Mouse (Mus musculus) heart, postnatal 14 days (tissue): Measurements from ENCODE around the gene Sestd1. TPM values are rescaled to one million over a fixed set of nuclear protein-coding genes. Genes with fewer than 3 reads are reported as not detected.
A peak's percentile ranks its signal among the peaks of the same experiment; 100 is the strongest.

Source experiments
- DNase-seq, 2 experiments: peaks; one replicate each; pipeline ENCODE4 v3.0.0; 2021 to 2022
- intact Hi-C: fragments of 180-260 bp; cut with DNase I; formaldehyde crosslinking; loops from one replicate; pipeline ENCODE4 v1.15.1; 2025
- total RNA-seq, 2 experiments: library from RNA; stranded (reverse); gene quantifications; 2 replicates each; pipeline ENCODE4 v1.2.3; 2021

Gene Sestd1
- total RNA-seq, 2 experiments from 2014 or later: 23.5 to 25.0 TPM

DNA sequence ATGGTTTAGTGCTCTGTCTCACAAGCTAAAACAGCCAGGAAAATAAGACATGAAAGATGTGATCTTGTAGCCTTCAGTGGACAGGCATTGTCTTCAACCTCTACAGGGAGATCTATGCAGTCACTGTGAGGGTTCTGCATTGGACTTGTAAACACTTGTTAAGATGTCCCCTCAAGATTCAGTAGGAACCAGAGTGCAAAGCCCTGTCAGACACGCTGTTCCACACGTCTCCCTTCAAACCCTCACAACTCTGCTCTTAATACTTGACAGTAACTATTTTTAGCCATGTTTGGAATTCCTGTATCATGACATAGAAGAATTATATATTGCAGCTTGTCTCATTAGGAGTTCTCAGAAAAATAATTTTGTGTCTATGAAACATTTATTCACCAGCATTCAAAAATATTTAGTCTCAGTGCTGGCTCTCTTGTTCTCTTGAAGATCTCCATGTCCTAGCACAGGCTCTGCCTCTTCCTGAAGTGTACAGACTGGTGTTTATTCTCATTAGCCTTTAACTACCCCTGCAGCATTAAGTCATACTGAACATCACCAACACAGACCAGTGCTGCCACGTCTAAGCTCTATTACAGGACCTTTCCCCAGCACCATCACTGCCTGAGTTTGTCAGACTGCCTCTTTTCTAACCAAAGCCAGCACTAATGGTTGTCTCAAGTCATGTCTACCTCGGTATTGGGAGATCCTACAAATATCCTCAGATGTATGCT is 98.0 kb downstream of the Sestd1 start:
- intact Hi-C loops: no loop called here
- DNase-seq: no peak

DNA sequence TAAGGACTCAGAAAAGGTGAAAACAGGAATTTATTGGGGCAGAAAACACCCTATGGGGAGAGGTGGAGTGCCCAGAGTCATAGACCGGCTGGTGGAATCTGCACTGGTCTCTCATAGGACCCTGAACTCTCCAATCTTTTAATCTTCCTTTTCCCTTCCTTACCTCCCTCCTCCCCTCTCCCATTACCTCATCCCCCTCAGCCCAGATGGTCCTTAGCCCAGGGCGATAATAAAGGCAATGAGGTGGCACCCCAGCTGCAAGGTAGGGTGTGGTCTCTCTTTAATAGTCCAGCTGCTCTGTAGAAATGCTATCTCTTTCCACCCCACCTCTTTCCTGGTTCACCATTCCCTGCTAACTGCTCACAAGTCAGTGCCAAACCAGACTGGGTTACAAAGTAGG is 102.9 kb downstream of the Sestd1 start:
- intact Hi-C loops: no loop called here

DNA sequence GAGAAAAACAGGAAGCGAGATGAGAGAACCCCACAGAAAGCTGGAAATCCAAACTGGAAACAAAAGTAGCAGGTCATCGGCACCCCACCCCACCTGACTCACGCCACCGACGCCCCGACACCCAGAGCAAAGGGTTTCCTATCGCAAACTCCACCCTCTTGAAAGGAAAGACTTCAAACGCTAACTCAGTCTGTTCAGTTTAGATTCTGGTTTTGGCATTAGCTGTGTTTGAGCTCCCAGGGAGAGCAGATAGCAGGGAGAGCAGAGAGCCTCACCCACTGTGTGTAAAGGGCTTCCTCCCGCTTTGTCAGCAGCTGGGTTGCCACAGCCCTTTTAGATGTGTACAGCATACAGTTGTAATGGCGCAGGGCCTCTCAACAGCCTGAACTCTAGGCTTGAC is 104.0 kb downstream of the Sestd1 start:
- intact Hi-C loops: no loop called here
- no peak for DNase-seq

More for the DNA sequence above, 102.9 kb downstream of the Sestd1 start:
- no peak for DNase-seq

DNA sequence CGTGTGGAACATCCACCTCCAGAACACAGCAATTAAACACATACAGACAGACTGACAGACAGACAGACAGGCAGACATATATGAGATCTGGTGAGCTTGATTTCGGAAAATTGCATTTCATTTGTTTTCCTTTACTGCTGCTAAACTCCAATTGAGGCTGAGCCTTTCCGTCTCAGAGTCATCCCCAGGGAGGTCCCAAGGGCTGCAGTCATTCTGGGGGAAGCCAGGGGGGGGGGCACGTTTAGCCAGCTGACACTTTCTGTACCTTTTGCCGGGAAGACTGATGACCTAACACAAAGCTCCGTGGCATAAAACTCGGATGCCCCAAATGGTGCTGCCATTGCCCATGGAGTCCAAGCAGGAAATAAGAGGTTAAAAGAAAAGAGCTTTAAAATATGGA is 105.0 kb downstream of the Sestd1 start:
- DNase-seq: no peak
- intact Hi-C loops: no loop called here

DNA sequence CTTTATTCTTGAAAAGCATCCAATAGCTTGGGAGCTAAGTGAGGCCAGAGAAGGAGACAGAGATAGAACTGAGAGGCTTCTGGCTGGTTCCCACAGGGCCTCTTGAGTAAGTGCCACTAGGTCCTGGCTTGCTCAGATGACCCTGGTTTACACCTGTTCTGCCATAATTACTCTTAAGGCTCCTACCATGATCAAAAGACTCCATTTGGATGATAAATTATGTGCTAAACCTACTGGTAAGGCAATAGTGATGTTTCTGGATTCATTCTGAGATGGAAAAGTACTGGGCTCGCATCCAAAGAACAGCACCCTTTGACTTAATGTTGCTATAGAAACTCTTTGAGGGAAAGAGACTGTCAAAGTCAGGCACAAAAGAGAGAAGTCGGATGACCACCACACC is 106.1 kb downstream of the Sestd1 start:
- intact Hi-C loops: loop anchor here (5.0 kb wide), 1 partner anchor 47 kb away; no protein-coding TSS in a partner anchor
- DNase-seq: peak; percentile 17 to 35

DNA sequence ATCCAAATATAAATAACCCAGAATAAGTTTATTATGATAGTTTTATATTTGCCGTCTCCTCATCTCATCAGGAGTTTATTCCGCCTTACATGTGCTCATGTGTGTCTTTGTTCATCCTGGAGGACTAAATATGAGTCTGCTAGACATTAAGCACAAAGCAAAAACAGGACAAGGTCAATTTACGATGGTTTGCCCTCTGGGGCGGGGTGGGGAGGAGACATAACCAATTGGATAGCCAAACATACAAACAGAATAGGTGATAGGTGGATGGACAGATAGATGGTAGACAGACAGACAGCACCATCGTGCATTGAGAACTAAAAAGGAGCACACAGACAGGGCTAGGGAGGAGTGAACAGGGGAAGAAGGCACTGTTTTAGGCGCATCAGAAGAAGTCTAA is 106.6 kb downstream of the Sestd1 start:
- no peak for DNase-seq
- intact Hi-C loops: loop anchor here (5.0 kb wide), 1 partner anchor 47 kb away; no protein-coding TSS in a partner anchor

DNA sequence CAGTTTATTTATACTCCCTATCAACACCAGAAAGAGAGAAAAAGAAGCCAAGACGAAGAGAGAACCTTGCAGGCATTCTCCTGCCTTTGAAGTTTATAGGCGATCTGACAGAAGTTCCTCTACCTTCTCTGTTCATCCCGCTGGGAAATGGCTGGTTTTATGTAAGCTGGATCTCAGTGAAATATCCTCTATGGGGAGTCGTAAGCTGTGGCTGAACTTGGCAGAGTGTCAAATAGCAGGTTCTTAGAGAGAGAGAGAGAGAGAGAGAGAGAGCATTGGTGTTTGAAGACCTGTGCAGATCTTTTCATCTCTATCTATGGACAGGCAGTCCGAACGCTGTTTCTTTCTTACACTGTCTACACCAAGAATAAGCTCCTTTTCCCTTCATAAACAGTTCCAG is 107.0 kb downstream of the Sestd1 start:
- intact Hi-C loops: loop anchor here (5.0 kb wide), 1 partner anchor 46 kb away; no protein-coding TSS in a partner anchor
- DNase-seq: no peak

DNA sequence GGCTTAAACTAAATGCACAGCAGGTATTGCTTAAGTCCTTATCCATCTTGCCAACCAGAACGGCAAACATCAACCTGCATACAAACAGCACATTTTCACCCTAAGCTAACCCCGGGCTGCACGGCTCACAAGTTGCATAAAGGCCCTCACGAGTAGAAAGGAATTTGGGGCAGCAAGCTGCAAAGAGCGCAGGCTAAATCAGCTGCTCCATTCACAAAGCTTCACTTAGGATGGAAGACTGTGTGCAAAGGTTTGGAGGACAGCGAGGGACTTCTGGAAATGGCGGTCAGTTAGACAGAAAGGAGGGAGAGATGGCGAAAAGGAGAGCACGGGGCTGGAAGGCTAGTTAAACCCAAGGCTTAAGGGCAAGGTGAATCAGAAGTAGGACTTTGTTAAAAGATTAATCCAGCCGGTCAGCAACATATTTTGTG is 108.1 kb downstream of the Sestd1 start:
- intact Hi-C loops: loop anchor here (5.0 kb wide), 1 partner anchor 45 kb away; no protein-coding TSS in a partner anchor
- DNase-seq: no peak

DNA sequence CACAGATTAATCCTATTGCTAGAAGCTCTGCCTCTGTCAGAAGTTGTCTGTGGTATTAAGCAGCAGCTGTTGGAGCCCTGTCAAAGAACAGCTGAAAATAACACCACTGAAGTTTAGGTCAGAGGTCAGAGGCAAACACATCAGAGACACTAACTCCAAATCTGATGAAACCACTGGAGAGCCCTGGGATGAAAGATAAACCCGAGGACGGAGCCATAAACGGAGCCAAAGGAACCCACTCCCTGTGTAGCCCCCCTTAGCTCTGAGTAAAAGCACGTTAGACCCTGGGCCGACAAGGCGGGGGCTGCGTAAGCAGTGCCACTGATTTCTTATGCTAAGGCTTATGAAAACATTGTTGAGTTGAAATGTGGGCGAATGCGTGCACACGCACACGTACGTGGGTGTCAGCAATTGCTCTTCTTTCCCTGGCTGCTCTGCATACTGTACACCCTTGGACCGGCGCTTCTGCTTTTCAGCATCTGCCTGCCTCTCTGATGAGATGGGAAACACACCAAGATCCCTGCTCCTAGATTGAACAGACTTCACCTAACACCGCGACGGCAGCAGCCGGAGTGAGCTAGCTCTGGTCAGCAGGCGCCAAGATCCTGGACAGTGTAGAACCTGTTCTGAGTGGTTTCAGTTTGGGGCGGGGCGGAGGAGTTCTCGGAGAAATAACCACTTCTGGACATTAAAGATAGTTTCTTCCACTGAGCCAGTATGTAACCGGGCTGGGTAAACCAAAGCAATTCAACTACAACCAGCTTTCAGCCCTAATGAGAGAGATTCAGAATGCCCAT is 108.8 kb downstream of the Sestd1 start:
- intact Hi-C loops: loop anchor here (5.0 kb wide), 1 partner anchor 44 kb away; no protein-coding TSS in a partner anchor
- DNase-seq: peak; percentile 28 to 49

DNA sequence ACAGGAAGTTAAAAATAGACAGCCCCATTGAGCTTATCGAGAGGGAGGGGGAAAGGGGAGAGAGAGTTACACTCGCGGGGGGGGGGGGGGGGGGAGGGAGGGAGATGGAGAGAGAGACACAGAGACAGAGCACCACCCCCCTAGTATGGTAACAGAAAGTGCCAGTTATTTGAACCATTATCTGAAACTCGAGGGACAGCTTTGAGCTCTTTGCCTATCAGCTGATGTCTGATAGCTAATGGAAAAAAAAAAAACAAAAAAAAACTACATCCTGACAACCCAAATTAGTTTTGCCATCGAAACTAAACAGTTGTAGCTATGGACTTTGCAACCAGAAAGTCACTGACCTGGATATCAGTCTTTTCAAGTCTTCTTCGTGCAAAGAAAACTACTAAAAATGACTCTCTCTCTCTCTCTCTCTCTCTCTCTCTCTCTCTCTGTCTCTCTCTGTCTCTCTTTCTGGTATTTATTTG is 109.7 kb downstream of the Sestd1 start, which contains the start of gene Ccdc141:
Ccdc141 (minus strand) TSS at position 4 of the 473 bp plus-strand sequence.
- intact Hi-C loops: loop anchor here (5.0 kb wide), 1 partner anchor 43 kb away; no protein-coding TSS in a partner anchor
- DNase-seq: no peak

DNA sequence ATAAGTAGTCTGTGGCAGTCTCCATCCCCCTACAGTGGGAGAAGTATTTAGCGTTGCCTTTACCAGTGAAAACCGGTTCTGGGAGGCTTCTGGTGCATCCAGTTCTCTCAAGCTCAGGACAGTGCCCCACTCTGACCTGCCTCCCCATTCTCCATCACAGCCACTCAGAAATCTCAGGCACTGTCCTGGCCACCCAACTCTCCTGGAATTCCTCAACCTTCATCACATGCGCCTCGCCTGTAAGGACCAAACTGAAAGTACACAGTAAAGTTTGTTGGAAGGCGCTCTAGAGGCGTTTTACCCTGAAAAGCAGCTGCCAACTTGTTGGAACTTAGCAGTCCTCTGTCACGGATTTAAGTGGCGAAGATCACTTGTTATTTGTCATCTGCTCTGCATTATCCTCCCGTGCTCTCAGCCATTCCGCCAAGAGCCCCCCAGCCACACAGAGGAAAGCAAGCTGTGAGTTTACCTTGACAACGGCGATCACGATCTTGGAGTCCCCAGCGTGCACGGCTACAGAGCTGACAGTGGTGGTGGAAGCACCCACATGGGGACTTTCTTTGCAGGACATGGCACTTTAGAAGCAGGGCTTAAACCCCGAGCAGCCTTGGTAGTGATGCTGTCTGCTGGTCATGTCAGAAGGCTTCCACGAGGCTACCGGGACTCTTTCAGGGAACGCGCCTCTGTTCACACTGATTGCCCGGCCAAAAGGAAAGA is 110.3 kb downstream of the Sestd1 start:
- intact Hi-C loops: loop anchor here (5.0 kb wide), 1 partner anchor 43 kb away; no protein-coding TSS in a partner anchor
- peak; percentile 54 to 65 for DNase-seq

DNA sequence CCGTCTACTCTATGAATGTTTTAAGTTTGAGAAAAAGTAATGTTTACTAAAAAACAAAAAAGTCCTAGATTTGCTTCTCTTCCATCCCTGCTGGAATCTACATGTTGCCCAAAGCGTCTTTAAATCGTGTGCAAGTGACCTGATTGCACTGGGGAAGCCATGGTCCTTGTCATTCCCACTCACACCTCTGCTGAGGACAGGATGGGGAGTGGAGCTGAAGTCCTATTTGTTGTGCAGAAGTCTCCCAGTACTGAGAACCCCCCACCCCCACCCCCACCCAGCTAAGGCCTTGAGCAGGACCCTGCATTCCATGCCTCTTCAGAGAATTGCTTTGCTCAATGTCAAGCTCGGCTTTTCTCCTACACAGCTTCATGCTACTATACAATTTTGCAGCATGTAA is 111.2 kb downstream of the Sestd1 start:
- intact Hi-C loops: no loop called here
- no peak for DNase-seq

DNA sequence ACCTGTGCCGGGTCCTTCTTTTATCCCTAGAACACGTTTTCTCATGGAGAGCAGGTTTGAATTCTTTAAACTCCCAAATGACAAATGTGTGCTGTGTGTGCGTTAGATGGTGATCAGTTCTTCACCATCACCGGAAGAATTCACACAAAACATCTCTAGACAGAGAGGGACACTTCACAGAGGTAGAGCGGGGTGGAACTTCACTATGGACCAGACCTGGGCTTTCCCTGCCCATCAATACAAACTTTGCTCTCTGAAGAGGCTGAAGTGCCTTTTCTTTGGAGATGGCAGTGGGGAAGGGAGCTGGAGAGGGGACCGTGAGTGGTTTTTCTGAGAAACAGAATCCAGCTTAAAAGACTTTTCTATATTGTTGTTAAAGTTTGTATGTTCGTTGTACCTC is 111.6 kb downstream of the Sestd1 start:
- intact Hi-C loops: no loop called here
- no peak for DNase-seq

DNA sequence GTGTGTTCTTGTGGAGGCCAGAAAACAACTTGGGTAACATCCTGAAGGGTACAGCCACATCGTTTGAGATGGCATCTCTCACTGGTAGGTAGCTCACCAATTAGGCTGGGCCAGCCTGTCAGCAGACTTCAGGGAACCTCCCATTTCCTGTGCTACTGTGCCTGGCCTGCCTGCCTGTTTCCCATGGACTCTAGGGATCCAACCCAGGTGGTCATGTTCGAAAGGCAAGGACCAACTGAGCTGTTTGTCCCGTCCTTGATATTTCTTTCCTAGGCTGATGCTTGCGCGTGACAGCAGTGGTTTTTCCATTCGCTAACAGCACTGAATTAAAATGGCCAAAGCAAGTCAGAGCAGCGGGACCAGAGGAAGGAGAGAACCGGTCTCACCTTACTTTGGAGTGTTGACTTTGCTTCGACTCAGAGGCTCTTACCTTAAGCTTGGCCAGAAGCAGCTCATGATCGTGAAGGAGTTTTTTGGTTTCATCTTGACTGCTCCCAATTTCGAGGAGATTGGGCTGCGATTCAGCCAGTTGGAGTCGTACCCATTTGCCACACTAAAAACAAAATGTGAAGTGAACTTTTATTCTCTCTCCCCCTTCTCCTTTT is 112.2 kb downstream of the Sestd1 start:
- intact Hi-C loops: no loop called here
- DNase-seq: no peak

DNA sequence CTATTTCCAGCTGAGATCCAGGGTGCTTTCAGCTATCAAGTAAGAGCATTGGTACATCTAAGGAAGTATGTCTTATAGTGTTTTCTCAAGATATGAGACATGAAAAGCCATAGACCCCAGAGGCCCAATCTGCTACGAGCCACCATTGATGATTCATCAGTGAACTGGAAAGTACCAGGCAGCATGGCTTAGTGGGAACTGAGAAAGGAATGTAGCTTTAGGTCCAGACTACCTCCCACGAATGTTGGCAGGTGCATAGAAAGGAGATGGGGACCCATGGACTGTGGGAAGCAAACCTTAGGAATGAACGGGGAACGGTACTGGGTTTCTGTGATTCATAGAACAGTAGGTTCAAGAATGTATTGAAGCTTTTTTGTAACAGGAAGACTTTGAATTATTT is 114.0 kb downstream of the Sestd1 start:
- DNase-seq: no peak
- intact Hi-C loops: no loop called here

DNA sequence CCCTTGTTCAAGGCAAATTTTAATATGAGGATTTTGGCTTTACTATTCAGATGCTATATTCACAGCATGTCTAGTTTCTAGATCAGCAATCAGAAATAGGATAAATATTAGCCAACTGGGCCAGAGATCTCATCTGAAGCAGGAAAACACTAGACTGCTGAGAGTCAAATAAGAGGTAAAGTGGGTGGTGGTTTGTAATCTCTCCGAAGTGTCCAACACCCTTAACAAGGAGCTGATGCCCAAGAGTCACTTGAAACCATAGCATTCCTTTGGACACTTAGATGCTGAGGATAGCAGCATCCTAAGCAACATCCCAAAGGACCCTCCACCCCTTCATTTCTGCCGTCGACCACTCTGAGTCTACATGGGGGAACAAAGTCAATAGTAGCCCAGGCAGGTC is 115.7 kb downstream of the Sestd1 start:
- intact Hi-C loops: no loop called here
- DNase-seq: no peak

DNA sequence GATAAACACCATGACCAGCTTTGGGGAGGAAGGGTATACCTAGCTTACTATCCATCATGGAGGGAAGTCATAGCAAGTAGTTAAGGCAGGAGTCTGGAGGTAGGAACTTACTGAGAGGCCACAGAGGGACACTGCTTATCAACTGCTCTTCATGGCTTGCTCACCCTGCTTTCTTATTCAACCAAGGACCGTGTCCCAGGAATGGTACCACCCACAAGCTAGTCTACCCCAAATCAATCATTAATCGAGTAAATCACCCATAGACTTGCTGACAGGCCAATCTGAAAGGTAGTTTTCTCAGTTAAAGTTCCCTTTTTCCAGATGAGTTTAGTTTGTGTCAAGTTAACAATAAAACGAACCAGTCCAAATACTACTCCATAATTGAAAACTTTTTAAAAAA is 117.0 kb downstream of the Sestd1 start:
- DNase-seq: no peak
- intact Hi-C loops: no loop called here

DNA sequence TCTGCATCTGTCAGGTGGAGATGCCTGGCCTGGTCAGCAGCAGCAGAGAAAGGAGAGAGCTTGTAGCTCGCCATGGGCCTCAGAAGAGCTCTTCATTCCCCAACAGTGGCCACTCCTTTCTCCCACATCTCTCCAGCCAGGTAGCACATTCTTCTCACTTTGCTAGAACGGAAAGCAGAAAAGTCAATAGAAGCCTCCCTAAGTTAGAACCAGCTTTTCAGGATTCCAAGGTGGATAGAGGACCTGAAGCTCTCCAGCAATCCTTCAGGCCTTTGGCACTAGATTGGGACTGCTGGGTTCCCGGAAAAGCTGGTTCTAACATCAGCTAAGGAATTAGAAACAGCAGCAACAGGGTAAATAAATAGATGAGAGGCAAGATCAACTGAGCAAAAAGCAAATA is 118.3 kb downstream of the Sestd1 start:
- no peak for DNase-seq
- intact Hi-C loops: no loop called here

DNA sequence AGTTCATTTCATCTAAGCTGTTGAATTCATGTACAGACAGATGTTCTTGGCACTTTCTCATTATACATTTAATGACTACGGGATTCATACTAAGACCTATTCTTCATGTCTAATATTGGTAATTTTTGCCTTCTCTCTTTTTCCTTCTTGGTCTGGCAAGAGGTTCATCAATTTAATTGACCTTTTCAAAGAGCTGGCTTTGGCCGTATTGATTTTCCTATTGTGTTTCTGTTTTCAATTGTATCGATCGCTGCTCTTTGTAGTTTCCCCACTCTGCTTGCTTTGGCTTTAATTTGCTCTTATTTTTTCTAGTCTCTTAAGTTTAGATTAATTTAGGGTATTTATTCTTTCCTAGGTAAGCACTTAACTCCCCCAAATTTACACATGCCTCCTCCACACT is 122.8 kb downstream of the Sestd1 start:
- no peak for DNase-seq
- intact Hi-C loops: no loop called here

DNA sequence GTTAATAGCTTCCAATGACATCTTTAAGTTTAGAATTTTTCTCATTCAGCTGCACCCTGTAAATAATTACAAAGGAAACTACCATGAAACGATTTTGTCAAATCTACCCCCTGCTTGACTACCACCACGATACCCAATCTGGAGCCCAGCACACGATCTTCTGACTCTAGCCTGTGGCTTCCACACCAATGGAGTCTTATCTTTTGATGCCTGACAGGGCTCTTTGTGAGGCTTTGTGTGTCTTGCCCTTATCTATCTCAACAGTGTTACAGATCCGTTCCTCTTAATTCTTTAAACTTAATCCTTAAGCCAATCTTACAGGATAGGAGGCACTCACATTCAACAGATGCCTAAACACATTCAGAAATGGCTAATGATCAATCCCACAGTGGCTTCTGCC is 126.3 kb downstream of the Sestd1 start:
- no peak for DNase-seq

More for the DNA sequence above, 126.3 kb downstream of the Sestd1 start:
- intact Hi-C loops: no loop called here
